In the genomic region with DNA sequence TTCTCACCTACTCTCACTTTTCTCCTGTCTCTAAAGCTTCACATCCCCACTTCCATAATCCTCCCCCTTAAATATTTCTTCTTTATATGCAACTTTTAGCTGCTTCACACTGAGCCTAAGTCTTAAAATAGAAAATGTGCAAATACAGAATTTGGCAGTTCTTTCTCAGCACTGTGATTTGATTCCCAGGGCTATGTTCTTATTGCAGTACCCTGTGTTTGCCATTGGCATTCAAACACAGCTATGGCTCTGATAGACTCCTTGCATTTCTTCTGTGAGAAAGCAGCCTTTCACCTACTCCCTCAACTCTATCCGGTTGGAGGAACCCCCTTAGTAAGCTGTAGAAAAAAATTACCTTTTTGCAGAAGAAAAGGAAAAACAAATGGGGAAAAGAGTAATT, we compare ENCODE assay signal across 26 mouse cellular contexts.
DNase-seq lines count a peak whose midpoint lies in the region; ATAC-seq lines count a peak whose summit lies in the region.
"Had no signal": no experiment of that assay in that cellular context is flagged by ENCODE, and none has a peak within 500 bp of the region (broad histone marks: within the 10 kb centered on the region; RNA-seq: fewer than 3 reads in every experiment).

No protein-coding gene starts in this region.

- no peaks in the 10 kb centered on the region for H3K36me3 ChIP-seq in forebrain, embryonic 16.5 days (ENCODE audit: control insufficient read depth, insufficient read depth)
- no peaks in the 10 kb centered on the region for H3K36me3 ChIP-seq in forebrain, embryonic 11.5 days (ENCODE audit: control insufficient read depth, insufficient read depth, low read length)
- H3K36me3 ChIP-seq in midbrain, embryonic 16.5 days (ENCODE audit: control insufficient read depth, insufficient read depth, low read length): no peaks in the 10 kb centered on the region
- H3K36me3 ChIP-seq: embryonic facial prominence, embryonic 13.5 days; embryonic facial prominence, embryonic 15.5 days; forebrain, embryonic 10.5 days; G1E had no signal

- no peak overlapping the region for H3K27ac ChIP-seq in forebrain, embryonic 16.5 days (ENCODE audit: low read length)
- no peak overlapping the region for H3K27ac ChIP-seq in forebrain, embryonic 11.5 days (ENCODE audit: low read depth, low read length)
- no peak overlapping the region for H3K27ac ChIP-seq in midbrain, embryonic 16.5 days (ENCODE audit: low read length)
- H3K27ac ChIP-seq: embryonic facial prominence, embryonic 13.5 days; embryonic facial prominence, embryonic 15.5 days; forebrain, embryonic 10.5 days had no signal

- H3K4me3 ChIP-seq in forebrain, embryonic 16.5 days (replicated peaks; ENCODE audit: low read length): no peak overlapping the region
- H3K4me3 ChIP-seq in forebrain, embryonic 11.5 days (ENCODE audit: low read depth, low read length): no peak overlapping the region
- no peak overlapping the region for H3K4me3 ChIP-seq in midbrain, embryonic 16.5 days (ENCODE audit: low read depth, low read length)
- H3K4me3 ChIP-seq: embryonic facial prominence, embryonic 13.5 days; embryonic facial prominence, embryonic 15.5 days; erythroblast, embryonic 14.5 days; forebrain, embryonic 10.5 days had no signal

- H3K27me3 ChIP-seq in forebrain, embryonic 16.5 days (replicated peaks; ENCODE audit: control insufficient read depth, insufficient read depth, low read length): no peaks in the 10 kb centered on the region
- H3K27me3 ChIP-seq in forebrain, embryonic 11.5 days (ENCODE audit: control insufficient read depth, insufficient read depth, low read length): no peaks in the 10 kb centered on the region
- H3K27me3 ChIP-seq in midbrain, embryonic 16.5 days (ENCODE audit: control insufficient read depth, insufficient read depth, low read depth, low read length): no peaks in the 10 kb centered on the region
- H3K27me3 ChIP-seq: CH12.LX; embryonic facial prominence, embryonic 13.5 days; embryonic facial prominence, embryonic 15.5 days had no signal

- 87% methylated on average over 1 of the region's 1 CpGs for WGBS in forebrain, embryonic 16.5 days
- WGBS in forebrain, embryonic 11.5 days: 80% methylated on average over 1 of the region's 1 CpGs
- WGBS in midbrain, embryonic 16.5 days: 59% methylated on average over 1 of the region's 1 CpGs

- DNase-seq in forebrain, embryonic 11.5 days (ENCODE audit: low spot score): no peak
- DNase-seq in frontal cortex, postnatal 14 days (ENCODE audit: low spot score in 2 of 2): no peak
- DNase-seq: adrenal gland, adult 8-10 months; adrenal gland, postnatal 14 days; adrenal gland, postnatal 36 days; B cell, adult 2 months; cerebellum, adult 11 months; cerebellum, adult 18-20 months; cerebellum, adult 8-10 months; cerebellum, adult 9-11 months; cerebellum, postnatal 14 days; cerebellum, postnatal 36 days; embryo, embryonic 11 days had no signal

- no peaks in the 10 kb centered on the region for H3K4me1 ChIP-seq in forebrain, embryonic 16.5 days (replicated peaks; ENCODE audit: control insufficient read depth, insufficient read depth, low read length)
- H3K4me1 ChIP-seq in forebrain, embryonic 11.5 days (replicated peaks; ENCODE audit: control insufficient read depth, insufficient read depth, low read length): no peaks in the 10 kb centered on the region
- no peaks in the 10 kb centered on the region for H3K4me1 ChIP-seq in midbrain, embryonic 16.5 days (ENCODE audit: control insufficient read depth, insufficient read depth, low read length)
- H3K4me1 ChIP-seq: embryonic facial prominence, embryonic 13.5 days; embryonic facial prominence, embryonic 15.5 days; forebrain, embryonic 10.5 days had no signal

- H3K9me3 ChIP-seq in forebrain, embryonic 16.5 days (ENCODE audit: control insufficient read depth, low read length): no peaks in the 10 kb centered on the region
- no peaks in the 10 kb centered on the region for H3K9me3 ChIP-seq in forebrain, embryonic 11.5 days (ENCODE audit: control insufficient read depth, low read length)
- no peaks in the 10 kb centered on the region for H3K9me3 ChIP-seq in midbrain, embryonic 16.5 days (replicated peaks; ENCODE audit: control insufficient read depth, low read length, poor library complexity, severe bottlenecking)
- H3K9me3 ChIP-seq: embryonic facial prominence, embryonic 13.5 days; embryonic facial prominence, embryonic 15.5 days; forebrain, embryonic 10.5 days; G1E had no signal

- no peak overlapping the region for H3K9ac ChIP-seq in forebrain, embryonic 16.5 days (replicated peaks; ENCODE audit: low read depth, low read length)
- H3K9ac ChIP-seq in forebrain, embryonic 11.5 days (ENCODE audit: low read length): no peak overlapping the region
- H3K9ac ChIP-seq in midbrain, embryonic 16.5 days (ENCODE audit: low read depth, low read length): no peak overlapping the region
- H3K9ac ChIP-seq: embryonic facial prominence, embryonic 13.5 days; embryonic facial prominence, embryonic 15.5 days had no signal

- ATAC-seq in forebrain, embryonic 16.5 days: peak; percentile 40; the same call in 1 of the 2 replicates
- no peak for ATAC-seq in forebrain, embryonic 11.5 days (replicated peaks; ENCODE audit: low FRiP score)
- ATAC-seq in frontal cortex, adult (ENCODE audit: low TSS enrichment): peak; percentile 94
- no peak for ATAC-seq in midbrain, embryonic 16.5 days
- ATAC-seq: activated CD4-positive, CD25-positive, alpha-beta regulatory T cell, adult 4 months; CD4-positive, CD25-positive, alpha-beta regulatory T cell, adult 4 months; forebrain, embryonic 14.5 days; Patski had no signal

- no peak overlapping the region for H3K4me2 ChIP-seq in forebrain, embryonic 16.5 days (ENCODE audit: low read length)
- no peak overlapping the region for H3K4me2 ChIP-seq in forebrain, embryonic 11.5 days (ENCODE audit: low read depth, low read length, severe bottlenecking)
- H3K4me2 ChIP-seq in midbrain, embryonic 16.5 days (ENCODE audit: low read length): no peak overlapping the region
- H3K4me2 ChIP-seq: embryonic facial prominence, embryonic 13.5 days; embryonic facial prominence, embryonic 15.5 days had no signal

Comparison
In these comparisons a context has a peak if more than half of its experiments do, and no peak if none do; other contexts are left out.
1. ATAC-seq: peak in forebrain, embryonic 16.5 days (single experiment) and frontal cortex, adult (single experiment); none in forebrain, embryonic 11.5 days (single experiment) and midbrain, embryonic 16.5 days (single experiment).